Comparison of ENCODE assay signal across 8 mouse cellular contexts in genomic region chr16:14360931-14361330, GRCm38 (mm10). TPM values are rescaled to one million over a fixed set of nuclear protein-coding genes. Genes with fewer than 3 reads are reported as not detected.
DNase-seq lines count a peak whose midpoint lies in the region; ATAC-seq lines count a peak whose summit lies in the region.

No protein-coding gene starts in this region.

- peak; percentile 48 for ATAC-seq in lung, embryonic 16.5 days (ENCODE audit: low read depth)
- ATAC-seq in heart, embryonic 15.5 days (replicated peaks; ENCODE audit: insufficient number of reproducible peaks, insufficient read depth, low FRiP score, low read depth) = no peak
- ATAC-seq in liver, embryonic 16.5 days (ENCODE audit: low read depth) = no peak

- no peaks in the 10 kb centered on the region for H3K9me3 ChIP-seq in lung, embryonic 16.5 days (ENCODE audit: control insufficient read depth, low read length)
- H3K9me3 ChIP-seq in heart, embryonic 15.5 days (replicated peaks) = no peaks in the 10 kb centered on the region
- no peaks in the 10 kb centered on the region for H3K9me3 ChIP-seq in liver, embryonic 16.5 days (replicated peaks; ENCODE audit: control insufficient read depth, low read length)

- peak; percentile 35 for DNase-seq in adrenal gland, postnatal 14 days
- DNase-seq in adrenal gland, adult 18-20 months (ENCODE audit: low spot score in 2 of 2) = no peak
- DNase-seq in lung, postnatal 25 days (ENCODE audit: low spot score) = no peak
- DNase-seq in Muller cell, postnatal 12 days (ENCODE audit: inconsistent ontology term) = no peak
- no peak for DNase-seq in layer of hippocampus, postnatal 36 days

- H3K4me1 ChIP-seq in lung, embryonic 16.5 days (replicated peaks; ENCODE audit: control insufficient read depth, insufficient read depth, low read length) = peaks cover 2% of the 10 kb centered on the region; the same call in 1 of the 2 replicates
- H3K4me1 ChIP-seq in heart, embryonic 15.5 days (replicated peaks) = peaks cover 6% of the 10 kb centered on the region
- peaks cover 26% of the 10 kb centered on the region for H3K4me1 ChIP-seq in liver, embryonic 16.5 days (ENCODE audit: control insufficient read depth, low read depth, low read length)

- H3K36me3 ChIP-seq in lung, embryonic 16.5 days (ENCODE audit: control insufficient read depth, insufficient read depth, low read length) = no peaks in the 10 kb centered on the region
- no peaks in the 10 kb centered on the region for H3K36me3 ChIP-seq in heart, embryonic 15.5 days
- no peaks in the 10 kb centered on the region for H3K36me3 ChIP-seq in liver, embryonic 16.5 days (ENCODE audit: control insufficient read depth, insufficient read depth)

- WGBS in lung, embryonic 16.5 days = 2% methylated on average over 7 of the region's 7 CpGs
- WGBS in heart, embryonic 15.5 days = 4% methylated on average over 7 of the region's 7 CpGs
- 4% methylated on average over 7 of the region's 7 CpGs for WGBS in liver, embryonic 16.5 days (ENCODE audit: insufficient replicate concordance)

- H3K9ac ChIP-seq in lung, embryonic 16.5 days (ENCODE audit: low read length) = peak overlapping the region; percentile 85
- peak overlapping the region; percentile 70 for H3K9ac ChIP-seq in heart, embryonic 15.5 days
- peak overlapping the region; percentile 64 for H3K9ac ChIP-seq in liver, embryonic 16.5 days (ENCODE audit: low read depth, low read length)

- no peak overlapping the region for H3K27ac ChIP-seq in lung, embryonic 16.5 days (ENCODE audit: low read length)
- peak overlapping the region; percentile 42; the same call in 1 of the 2 replicates for H3K27ac ChIP-seq in heart, embryonic 15.5 days
- no peak overlapping the region for H3K27ac ChIP-seq in liver, embryonic 16.5 days (ENCODE audit: low read length)

- no peaks in the 10 kb centered on the region for H3K27me3 ChIP-seq in lung, embryonic 16.5 days (ENCODE audit: control insufficient read depth, insufficient read depth, low read depth, low read length)
- peaks cover 25% of the 10 kb centered on the region for H3K27me3 ChIP-seq in heart, embryonic 15.5 days
- H3K27me3 ChIP-seq in liver, embryonic 16.5 days (ENCODE audit: control insufficient read depth, insufficient read depth, low read depth, low read length) = no peaks in the 10 kb centered on the region

- peak overlapping the region; percentile 85 for H3K4me2 ChIP-seq in lung, embryonic 16.5 days (ENCODE audit: low read depth, low read length)
- peak overlapping the region; percentile 95 for H3K4me2 ChIP-seq in heart, embryonic 15.5 days
- H3K4me2 ChIP-seq in liver, embryonic 16.5 days (ENCODE audit: low read depth, low read length) = peak overlapping the region; percentile 83

- H3K4me3 ChIP-seq in lung, embryonic 16.5 days (ENCODE audit: low read length) = peak overlapping the region; percentile 81
- H3K4me3 ChIP-seq in heart, embryonic 15.5 days = peak overlapping the region; percentile 66
- peak overlapping the region; percentile 75 for H3K4me3 ChIP-seq in liver, embryonic 16.5 days (ENCODE audit: low read depth, low read length)

RNA-seq across cellular contexts. Expression of gene Abcc1, which starts 0.4 kb away (rescaled TPM):
- 20.6 and 24.1 TPM in 2 replicates for total RNA-seq in adrenal gland, postnatal 14 days (2021)
- 10 to 100 TPM; 20.8 to 24.0 TPM for total RNA-seq in adrenal gland, adult 18-20 months (2021)
- polyA plus RNA-seq in lung, embryonic 16.5 days (2015; fragmentation: Nextera tagmentation; extraction: Ambion mirVana) = 8.8 and 9.2 TPM in 2 replicates
- polyA plus RNA-seq in heart, embryonic 15.5 days (2015; fragmentation: Nextera tagmentation; extraction: Ambion mirVana) = 2.8 and 5.6 TPM in 2 replicates
- 2.1 and 3.0 TPM in 2 replicates for polyA plus RNA-seq in liver, embryonic 16.5 days (2015; fragmentation: Nextera tagmentation; extraction: Ambion mirVana)
- 10 to 100 TPM; 13.1 to 13.6 TPM for total RNA-seq in layer of hippocampus, postnatal 36 days (2021)

RNA-seq across cellular contexts. Expression of gene Fopnl, which starts 43.7 kb away (rescaled TPM):
- total RNA-seq in adrenal gland, postnatal 14 days (2021) = 45.9 and 46.6 TPM in 2 replicates
- 10 to 100 TPM; 46.8 to 53.2 TPM for total RNA-seq in adrenal gland, adult 18-20 months (2021)
- polyA plus RNA-seq in lung, embryonic 16.5 days (2015; fragmentation: Nextera tagmentation; extraction: Ambion mirVana) = 159 TPM in 2 replicates
- 107 and 113 TPM in 2 replicates for polyA plus RNA-seq in heart, embryonic 15.5 days (2015; fragmentation: Nextera tagmentation; extraction: Ambion mirVana)
- polyA plus RNA-seq in liver, embryonic 16.5 days (2015; fragmentation: Nextera tagmentation; extraction: Ambion mirVana) = 52.8 and 59.7 TPM in 2 replicates
- total RNA-seq in layer of hippocampus, postnatal 36 days (2021) = 10 to 100 TPM; 50.2 to 58.9 TPM
